Mouse (Mus musculus) MEL (cell line): ENCODE measurements around the gene Sphk2. TPM values are rescaled to one million over a fixed set of nuclear protein-coding genes. Genes with fewer than 3 reads are reported as not detected.

Experiments
- DNase-seq: peaks from one replicate; pipeline ENCODE4 v3.0.0; 2011; ENCODE audit warnings: low read depth, low spot score
- H3K27ac ChIP-seq: 2 replicates; pipeline ENCODE4 v1.5.1; 2012; ENCODE audit warnings: low read depth, mild to moderate bottlenecking, control low read depth, low read length, moderate library complexity; ENCODE audit not compliant: control insufficient read depth
- H3K27me3 ChIP-seq, 2 experiments: fragments of 150-350 bp in 1 of 2; sonication (generic) in 1 of 2; 2 replicates each; pipeline ENCODE4 v1.6.1; 2012; ENCODE audit warnings: low read length in 2 of 2, mild to moderate bottlenecking in 2 of 2, improper control_type of control experiment in 1 of 2, moderate library complexity in 1 of 2; ENCODE audit not compliant: insufficient read depth in 2 of 2, control insufficient read depth in 1 of 2
- H3K36me3 ChIP-seq, 2 experiments: 2 replicates each; pipeline ENCODE4 v1.6.1; 2012 to 2014; ENCODE audit warnings: low read length in 2 of 2, improper control_type of control experiment in 1 of 2, inconsistent platforms in 1 of 2, mild to moderate bottlenecking in 1 of 2; ENCODE audit not compliant: insufficient read depth in 2 of 2, control insufficient read depth in 1 of 2
- H3K4me1 ChIP-seq, 2 experiments: fragments of 150-350 bp in 1 of 2; sonication (generic) in 1 of 2; 2 replicates each; pipeline ENCODE4 v1.6.1; 2012; ENCODE audit warnings: low read length in 2 of 2, improper control_type of control experiment in 1 of 2, mild to moderate bottlenecking in 1 of 2; ENCODE audit not compliant: insufficient read depth in 2 of 2, control insufficient read depth in 1 of 2
- H3K4me3 ChIP-seq, 2 experiments: fragments of 150-350 bp in 1 of 2; sonication (generic) in 1 of 2; 2 replicates each; pipeline ENCODE4 v1.5.1; 2012; ENCODE audit warnings: low read depth in 2 of 2, low read length in 2 of 2, mild to moderate bottlenecking in 2 of 2, moderate library complexity in 2 of 2, control low read depth in 1 of 2, improper control_type of control experiment in 1 of 2; ENCODE audit not compliant: control insufficient read depth in 1 of 2, insufficient read depth in 1 of 2
- H3K79me2 ChIP-seq: 2 replicates; pipeline ENCODE4 v1.6.1; 2012; ENCODE audit warnings: mild to moderate bottlenecking, low read length, moderate library complexity; ENCODE audit not compliant: control insufficient read depth, poor library complexity, insufficient read depth
- H3K9ac ChIP-seq: 2 replicates; pipeline ENCODE4 v1.6.1; 2012; ENCODE audit warnings: low read depth, mild to moderate bottlenecking, control low read depth, low read length, moderate library complexity; ENCODE audit not compliant: control insufficient read depth, poor library complexity, severe bottlenecking
- H3K9me3 ChIP-seq: fragments of 150-350 bp; sonication (generic); replicated peaks from 2 replicates; pipeline ENCODE4 v1.6.1; 2012; ENCODE audit warnings: mild to moderate bottlenecking, low read length, improper control_type of control experiment, moderate library complexity; ENCODE audit not compliant: insufficient read depth
- BHLHE40 ChIP-seq: IDR thresholded peaks from 2 replicates; pipeline ENCODE4 v1.6.1; 2012; ENCODE audit warnings: low read depth, mild to moderate bottlenecking, inconsistent platforms, low read length, improper control_type of control experiment, borderline replicate concordance
- CHD2 ChIP-seq: IDR thresholded peaks from 2 replicates; pipeline ENCODE4 v1.6.1; 2011; ENCODE audit warnings: low read length, improper control_type of control experiment
- CTCF ChIP-seq, 3 experiments: IDR thresholded peaks in 2 of 3; conservative IDR thresholded peaks in 1 of 3; 2 replicates each; pipeline ENCODE4 v1.5.1; 2011 to 2012; ENCODE audit warnings: low read length in 3 of 3, low read depth in 2 of 3, mild to moderate bottlenecking in 2 of 3, improper control_type of control experiment in 1 of 3, inconsistent platforms in 1 of 3, mixed read lengths in 1 of 3, moderate library complexity in 1 of 3; ENCODE audit not compliant: control insufficient read depth in 1 of 3, insufficient read depth in 1 of 3, poor library complexity in 1 of 3, severe bottlenecking in 1 of 3
- E2F4 ChIP-seq: IDR thresholded peaks from 2 replicates; pipeline ENCODE4 v1.6.1; 2011; ENCODE audit warnings: low read depth, low read length, improper control_type of control experiment, borderline replicate concordance
- ETS1 ChIP-seq: IDR thresholded peaks from 2 replicates; pipeline ENCODE4 v1.6.1; 2012; ENCODE audit warnings: low read depth, mild to moderate bottlenecking, inconsistent platforms, low read length, improper control_type of control experiment, moderate library complexity
- HCFC1 ChIP-seq: IDR thresholded peaks from 2 replicates; pipeline ENCODE4 v1.6.1; 2012; ENCODE audit warnings: low read depth, mild to moderate bottlenecking, inconsistent platforms, low read length, improper control_type of control experiment, moderate library complexity
- KAT2A ChIP-seq: conservative IDR thresholded peaks from 2 replicates; pipeline ENCODE4 v1.6.1; 2012; ENCODE audit warnings: low read depth, low read length, improper control_type of control experiment, inconsistent platforms
- MAX ChIP-seq: IDR thresholded peaks from 2 replicates; pipeline ENCODE4 v1.6.1; 2011; ENCODE audit warnings: low read length, improper control_type of control experiment
- MAZ ChIP-seq: IDR thresholded peaks from 2 replicates; pipeline ENCODE4 v1.6.1; 2012; ENCODE audit warnings: low read depth, mild to moderate bottlenecking, inconsistent platforms, low read length, improper control_type of control experiment
- MEF2A ChIP-seq: IDR thresholded peaks from 2 replicates; pipeline ENCODE4 v1.6.1; 2014; ENCODE audit warnings: low read depth, mild to moderate bottlenecking, inconsistent platforms, low read length, improper control_type of control experiment; ENCODE audit not compliant: poor library complexity, insufficient replicate concordance, severe bottlenecking; ENCODE audit errors: extremely low read depth
- MXI1 ChIP-seq: IDR thresholded peaks from 2 replicates; pipeline ENCODE4 v1.6.1; 2011; ENCODE audit warnings: mild to moderate bottlenecking, low read depth, low read length, improper control_type of control experiment
- MYC ChIP-seq: IDR thresholded peaks from 2 replicates; pipeline ENCODE4 v1.6.1; 2011; ENCODE audit warnings: low read depth, mild to moderate bottlenecking, low read length, improper control_type of control experiment, moderate library complexity
- NELFE ChIP-seq: IDR thresholded peaks from 2 replicates; pipeline ENCODE4 v1.6.1; 2011; ENCODE audit warnings: low read depth, low read length, improper control_type of control experiment
- NRF1 ChIP-seq: IDR thresholded peaks from 2 replicates; pipeline ENCODE4 v1.6.1; 2014; ENCODE audit warnings: low read depth, mild to moderate bottlenecking, inconsistent platforms, low read length, improper control_type of control experiment, moderate library complexity; ENCODE audit not compliant: poor library complexity, insufficient read depth, severe bottlenecking
- SIN3A ChIP-seq: IDR thresholded peaks from 2 replicates; pipeline ENCODE4 v1.6.1; 2012; ENCODE audit warnings: low read length, improper control_type of control experiment, inconsistent platforms
- TCF12 ChIP-seq: IDR thresholded peaks from 2 replicates; pipeline ENCODE4 v1.6.1; 2014; ENCODE audit warnings: low read depth, mild to moderate bottlenecking, inconsistent platforms, low read length, improper control_type of control experiment, moderate library complexity
- UBTF ChIP-seq: IDR thresholded peaks from 2 replicates; pipeline ENCODE4 v1.6.1; 2012; ENCODE audit warnings: low read depth, mild to moderate bottlenecking, inconsistent platforms, low read length, improper control_type of control experiment, moderate library complexity, borderline replicate concordance; ENCODE audit not compliant: insufficient read depth
- USF1 ChIP-seq: IDR thresholded peaks from 2 replicates; pipeline ENCODE4 v1.6.1; 2014; ENCODE audit warnings: low read depth, mild to moderate bottlenecking, inconsistent platforms, low read length, improper control_type of control experiment, moderate library complexity
- USF2 ChIP-seq, 2 experiments: IDR thresholded peaks; 2 replicates each; pipeline ENCODE4 v1.6.1; 2011 to 2012; ENCODE audit warnings: improper control_type of control experiment in 2 of 2, low read length in 2 of 2, borderline replicate concordance in 1 of 2, inconsistent platforms in 1 of 2, low read depth in 1 of 2, mild to moderate bottlenecking in 1 of 2; ENCODE audit not compliant: insufficient read depth in 1 of 2
- ZMIZ1 ChIP-seq: IDR thresholded peaks from 2 replicates; pipeline ENCODE4 v1.6.1; 2012; ENCODE audit warnings: low read depth, mild to moderate bottlenecking, inconsistent platforms, low read length, improper control_type of control experiment, moderate library complexity
- ZNF384 ChIP-seq: IDR thresholded peaks from 2 replicates; pipeline ENCODE4 v1.6.1; 2012; ENCODE audit warnings: low read depth, mild to moderate bottlenecking, inconsistent platforms, low read length, improper control_type of control experiment
- polyA plus RNA-seq, 2 experiments: library from polyadenylated mRNA; stranded (reverse) in 1 of 2; unstranded in 1 of 2; fragments of >175 nt in 1 of 2; fragments of >200 nt in 1 of 2; gene quantifications; 2 replicates each; pipeline versions ENCODE4 v1.2.1 to v1.2.4; 2012; ENCODE audit warnings: low replicate concordance in 2 of 2, low read depth in 1 of 2; ENCODE audit not compliant: insufficient read length in 2 of 2, insufficient read depth in 1 of 2, missing spikeins in 1 of 2
- total RNA-seq: library from RNA; depleted of rRNA; stranded (reverse); fragments of 300-350 nt; gene quantifications from 2 replicates; pipeline ENCODE4 v1.2.3, GENCODE M21; 2012

Gene Sphk2
- total and polyA plus RNA-seq, 3 experiments = 21.0 to 40.2 TPM; not detected in 1

DNA sequence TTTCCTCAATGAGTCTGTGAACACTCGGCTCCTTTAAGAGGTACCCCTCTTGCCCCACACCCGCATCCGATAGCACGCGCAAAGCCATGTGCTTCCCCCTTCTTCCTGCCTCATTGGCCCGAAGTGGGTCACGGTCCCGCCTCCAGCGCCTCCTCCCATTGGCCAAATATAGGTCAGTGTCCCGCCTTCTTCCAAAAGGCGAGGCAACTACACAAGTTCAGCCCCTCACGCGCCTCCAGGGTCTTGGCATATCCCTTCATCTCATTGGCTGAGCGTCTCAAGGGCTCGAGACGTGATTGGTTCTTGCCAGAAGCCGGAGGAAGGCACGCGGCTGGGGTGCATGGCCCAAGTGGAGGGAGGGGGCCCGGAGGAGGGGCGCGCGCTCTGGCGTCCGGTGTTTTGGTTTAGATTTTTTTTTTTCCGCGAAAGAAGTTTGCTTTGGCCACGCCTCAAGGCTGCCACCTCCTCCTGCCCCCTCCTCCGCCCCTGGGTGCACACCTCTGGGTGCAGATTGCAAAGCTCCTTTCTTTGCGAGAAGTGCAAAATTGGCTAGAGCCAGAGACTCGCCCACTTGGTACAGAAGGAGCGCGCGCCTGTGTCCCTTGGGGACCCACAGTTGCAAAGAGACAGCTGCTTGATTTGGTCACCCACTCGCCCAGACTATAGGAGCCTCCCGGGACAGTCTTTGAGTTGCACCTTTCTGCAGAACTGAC, 12.9 kb downstream of the Sphk2 start, which contains the start of gene Dbp:
Dbp (plus strand) TSS at position 359 of the 713 bp plus-strand sequence.
- peaks cover 0 to 5% of the 10 kb centered on the region in 2 experiments; a peak in 2 of 4 replicates for H3K36me3 ChIP-seq
- peaks cover 7% of the 10 kb centered on the region for H3K79me2 ChIP-seq
- H3K27me3 ChIP-seq = peaks cover 0 to under 1% of the 10 kb centered on the region in 2 experiments; a peak in 1 of 4 replicates
- H3K9me3 ChIP-seq = no peaks in the 10 kb centered on the region
- peaks cover 0 to 18% of the 10 kb centered on the region in 2 experiments; a peak in 2 of 4 replicates for H3K4me1 ChIP-seq
- H3K9ac ChIP-seq = peak within 1 kb of the TSS; percentile 98
- TF ChIP-seq MAX = peak; percentile 98
- no peak; a peak in 1 of 4 replicates for TF ChIP-seq USF2 (IDR thresholded peaks at IDR 0.05; ENCODE audit: borderline replicate concordance in 1 of 2, insufficient read depth in 1 of 2, low read depth in 1 of 2, low read length in 2 of 2)
- TF ChIP-seq CHD2 = peak; percentile 73
- TF ChIP-seq ZMIZ1 = 0 out of 2 replicates have a peak, but pooled peaks have one; percentile 21
- peak; percentile 57 for TF ChIP-seq KAT2A
- TF ChIP-seq ZNF384 = peak; percentile 94
- 0 out of 2 replicates have a peak, but pooled peaks have one; percentile 18 for TF ChIP-seq TCF12
- peak; percentile 57 for TF ChIP-seq ETS1
- TF ChIP-seq USF1 = peak; percentile 87
- no peak for TF ChIP-seq UBTF
- peak; percentile 98 for TF ChIP-seq MAZ
- peak; percentile 42; the same call in 1 of the 2 replicates for TF ChIP-seq NRF1
- peak; percentile 97 for TF ChIP-seq SIN3A
- peak; percentile 98 for TF ChIP-seq MYC
- peak; percentile 77; the same call in 1 of the 2 replicates for TF ChIP-seq E2F4
- TF ChIP-seq MEF2A = no peak
- TF ChIP-seq BHLHE40 = peak; percentile 83
- no peak for TF ChIP-seq CTCF (IDR thresholded peaks at IDR 0.05 in 2 of 3, conservative IDR thresholded peaks at IDR 0.05 in 1 of 3; ENCODE audit: control insufficient read depth in 1 of 3, insufficient read depth in 1 of 3, low read depth in 2 of 3, low read length in 3 of 3, poor library complexity in 1 of 3, severe bottlenecking in 1 of 3)
- peak; percentile 81 for TF ChIP-seq HCFC1
- TF ChIP-seq NELFE = peak; percentile 21; the same call in 1 of the 2 replicates
- TF ChIP-seq MXI1 = peak; percentile 94
- peak within 1 kb of the TSS; percentile 82 for H3K27ac ChIP-seq
- DNase-seq = peak; percentile 99
- peak within 1 kb of the TSS; percentile 82 to 85 for H3K4me3 ChIP-seq
